Mouse (Mus musculus) embryonic facial prominence, embryonic 14.5 days (tissue): ENCODE results near the gene Nsd2. TPM values are rescaled to one million over a fixed set of nuclear protein-coding genes. Genes with fewer than 3 reads are reported as not detected.

Source experiments
- ATAC-seq: fragments of 200-750 bp; cut with Nextera tagmentation; 2 replicates; pipeline ENCODE4 v1.8.0; 2017; ENCODE audit warnings: low read depth, moderate number of reproducible peaks, moderate TSS enrichment
- DNase-seq: peaks from one replicate; pipeline ENCODE4 v3.0.0-alpha.2; 2015; ENCODE audit warnings: low spot score
- H3K27ac ChIP-seq: fragments of 300-500 bp; sonication (generic); replicated peaks from 2 replicates; pipeline ENCODE4 v1.5.1; 2014; ENCODE audit warnings: low read depth, mild to moderate bottlenecking, low read length, moderate library complexity
- H3K27me3 ChIP-seq: fragments of 300-500 bp; sonication (generic); replicated peaks from 2 replicates; pipeline ENCODE4 v1.6.1; 2014; ENCODE audit warnings: low read length; ENCODE audit not compliant: control insufficient read depth, insufficient read depth
- H3K36me3 ChIP-seq: fragments of 300-500 bp; sonication (generic); 2 replicates; pipeline ENCODE4 v1.6.1; 2014; ENCODE audit warnings: low read length, mixed read lengths; ENCODE audit not compliant: control insufficient read depth, insufficient read depth
- H3K4me1 ChIP-seq: fragments of 300-500 bp; sonication (generic); 2 replicates; pipeline ENCODE4 v1.6.1; 2014; ENCODE audit warnings: antibody characterized with exemption, low read length; ENCODE audit not compliant: control insufficient read depth, insufficient read depth
- H3K4me2 ChIP-seq: fragments of 300-500 bp; sonication (generic); 2 replicates; pipeline ENCODE4 v1.6.1; 2014; ENCODE audit warnings: low read depth, mild to moderate bottlenecking, low read length, moderate library complexity, mixed read lengths
- H3K4me3 ChIP-seq: fragments of 300-500 bp; sonication (generic); 2 replicates; pipeline ENCODE4 v1.5.1; 2014; ENCODE audit warnings: low read depth, mild to moderate bottlenecking, low read length
- H3K9ac ChIP-seq: fragments of 300-500 bp; sonication (generic); 2 replicates; pipeline ENCODE4 v1.6.1; 2014; ENCODE audit warnings: low read depth, mild to moderate bottlenecking, low read length, moderate library complexity, mixed read lengths
- H3K9me3 ChIP-seq: fragments of 300-500 bp; sonication (generic); 2 replicates; pipeline ENCODE4 v1.6.1; 2016; ENCODE audit warnings: low read length; ENCODE audit not compliant: control insufficient read depth
- WGBS: fragments of 180-500 bp; shearing (Covaris S2); extraction: QIAGEN DNeasy Blood & Tissue Kit; methylation state at CpG from one replicate; pipeline ENCODE4 v1.1.7; 2014; 5-methylcytosine and 5-hydroxymethylcytosine counted together
- polyA plus RNA-seq: library from polyadenylated mRNA; unstranded; fragments of >200 nt; fragmentation: Nextera tagmentation; extraction: Ambion mirVana; gene quantifications from 2 replicates; pipeline ENCODE4 v1.2.1, GENCODE M21; 2014

Gene Nsd2
- polyA plus RNA-seq, 1 experiment from 2014 or later = 40.4 TPM

DNA sequence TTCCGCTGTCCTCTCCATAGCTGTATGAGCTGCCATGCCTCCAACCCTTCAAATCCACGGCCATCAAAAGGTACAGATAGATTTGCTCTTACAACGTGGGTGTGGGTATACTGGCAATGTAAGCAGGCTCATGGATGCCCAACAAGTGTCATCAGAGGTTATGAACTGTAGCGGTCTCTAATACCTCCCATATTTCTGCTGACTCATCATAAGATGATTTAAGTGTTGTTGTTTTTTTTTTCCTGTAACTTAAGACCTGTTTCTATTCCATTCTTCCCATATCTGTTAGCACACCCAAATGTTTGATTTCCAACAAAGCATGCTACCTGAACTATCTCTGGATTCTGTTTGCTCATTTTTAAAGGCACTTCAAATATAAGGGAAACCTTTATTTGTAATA, 60.6 kb downstream of the Nsd2 start:
- Histone ChIP-seq H3K27ac (no peak overlapping the region), H3K4me2 (no peak overlapping the region), H3K4me3 (no peak overlapping the region), H3K27me3 (no peaks in the 10 kb centered on the region), H3K36me3 (peaks cover 89% of the 10 kb centered on the region), H3K9me3 (no peaks in the 10 kb centered on the region), H3K9ac (no peak overlapping the region), H3K4me1 (no peaks in the 10 kb centered on the region)
- DNase-seq (no peak), ATAC-seq (no peak)
- WGBS = 90% methylated on average over 4 of the region's 4 CpGs

DNA sequence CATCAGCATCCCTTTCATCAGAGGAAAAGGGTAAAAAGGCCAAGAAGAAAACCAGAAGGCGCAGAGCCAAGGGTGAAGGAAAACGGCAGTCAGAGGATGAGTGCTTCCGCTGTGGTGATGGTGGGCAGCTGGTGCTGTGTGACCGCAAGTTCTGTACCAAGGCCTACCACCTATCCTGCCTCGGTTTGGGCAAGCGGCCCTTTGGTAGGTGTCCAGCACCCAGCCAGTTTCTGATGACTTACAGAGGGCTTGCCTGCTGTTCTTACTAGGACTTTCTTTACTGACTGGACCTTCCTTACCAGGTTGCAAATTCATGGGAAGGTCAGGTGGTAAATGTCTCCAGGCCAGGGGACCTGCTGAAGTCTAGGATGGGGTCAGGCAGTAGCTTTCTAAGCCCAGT, 72.9 kb downstream of the Nsd2 start:
- 94% methylated on average over 6 of the region's 6 CpGs for WGBS

DNA sequence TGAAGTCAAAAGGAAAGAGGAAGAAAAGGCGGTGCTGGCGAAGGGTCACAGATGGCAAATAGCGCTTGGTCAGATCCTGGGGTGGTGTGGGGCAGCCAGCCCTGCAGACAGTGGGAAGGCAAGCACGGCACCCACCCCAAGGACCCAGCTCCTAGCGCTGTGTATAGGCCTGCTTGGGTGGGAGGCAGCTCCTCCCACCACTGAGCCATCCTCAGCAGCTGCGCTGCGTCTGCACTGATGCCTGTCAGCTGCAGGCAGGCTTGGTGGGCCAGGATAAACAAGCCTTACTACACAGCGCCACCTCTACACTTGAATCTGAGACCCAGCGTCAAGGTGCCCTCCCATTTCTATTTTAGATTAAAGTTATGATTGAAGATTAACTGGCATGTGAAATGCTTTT, 74.6 kb downstream of the Nsd2 start:
- WGBS = 87% methylated on average over 9 of the region's 9 CpGs
- DNase-seq (no peak), ATAC-seq (no peak)
- H3K4me2 ChIP-seq = no peak overlapping the region
- no peaks in the 10 kb centered on the region for H3K9me3 ChIP-seq
- H3K9ac ChIP-seq = no peak overlapping the region
- no peak overlapping the region for H3K27ac ChIP-seq
- H3K36me3 ChIP-seq = peaks cover 100% of the 10 kb centered on the region
- H3K4me1 ChIP-seq = no peaks in the 10 kb centered on the region
- H3K27me3 ChIP-seq = no peaks in the 10 kb centered on the region
- no peak overlapping the region for H3K4me3 ChIP-seq

More for the DNA sequence above, 72.9 kb downstream of the Nsd2 start:
- Histone ChIP-seq H3K4me2 (no peak overlapping the region), H3K9ac (no peak overlapping the region), H3K36me3 (peaks cover 98% of the 10 kb centered on the region), H3K4me1 (no peaks in the 10 kb centered on the region), H3K4me3 (no peak overlapping the region), H3K27ac (no peak overlapping the region), H3K9me3 (no peaks in the 10 kb centered on the region), H3K27me3 (no peaks in the 10 kb centered on the region)
- no peak for ATAC-seq
- no peak for DNase-seq

DNA sequence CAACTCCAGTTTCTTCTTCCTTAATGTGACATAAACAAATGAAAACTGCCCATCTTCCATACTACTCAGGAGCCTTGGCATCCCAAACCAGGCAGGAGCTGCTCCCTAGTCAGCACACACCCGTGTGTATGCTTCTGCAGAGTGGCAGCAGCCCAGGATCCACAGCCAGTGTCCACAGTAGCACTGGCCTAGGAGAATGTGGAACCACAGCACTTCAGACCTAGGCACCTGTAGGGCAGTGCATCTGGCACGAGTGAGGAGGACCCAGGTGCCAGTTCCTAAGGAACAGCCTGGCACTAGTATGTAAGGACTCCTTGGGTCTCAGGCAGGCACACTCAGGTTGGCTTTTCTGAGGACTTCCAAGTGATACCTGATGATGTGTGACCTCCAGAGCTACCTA, 76.6 kb downstream of the Nsd2 start:
- Histone ChIP-seq H3K4me3 (no peak overlapping the region), H3K4me2 (no peak overlapping the region), H3K36me3 (peaks cover 100% of the 10 kb centered on the region), H3K4me1 (no peaks in the 10 kb centered on the region), H3K9ac (no peak overlapping the region), H3K27ac (no peak overlapping the region), H3K27me3 (no peaks in the 10 kb centered on the region), H3K9me3 (no peaks in the 10 kb centered on the region)
- 81% methylated on average over 2 of the region's 2 CpGs for WGBS
- no peak for DNase-seq
- ATAC-seq = no peak

GRCm38 (mm10) chr5:33898671-33899070, 78.1 kb downstream of the Nsd2 start:
- ATAC-seq (no peak), DNase-seq (no peak)
- Histone ChIP-seq H3K4me3 (no peak overlapping the region), H3K9me3 (no peaks in the 10 kb centered on the region), H3K27me3 (no peaks in the 10 kb centered on the region), H3K9ac (no peak overlapping the region), H3K36me3 (peaks cover 95% of the 10 kb centered on the region), H3K27ac (no peak overlapping the region), H3K4me2 (no peak overlapping the region), H3K4me1 (no peaks in the 10 kb centered on the region)
- 85% methylated on average over 9 of the region's 9 CpGs for WGBS

- Histone ChIP-seq H3K27me3 (no peaks in the 10 kb centered on the region), H3K9me3 (no peaks in the 10 kb centered on the region), H3K4me1 (no peaks in the 10 kb centered on the region), H3K27ac (no peak overlapping the region), H3K4me2 (no peak overlapping the region), H3K9ac (no peak overlapping the region), H3K4me3 (no peak overlapping the region), H3K36me3 (peaks cover 90% of the 10 kb centered on the region)
- ATAC-seq = no peak
- WGBS = 88% methylated on average over 3 of the region's 3 CpGs
- DNase-seq = no peak
These were observed 78.7 kb downstream of the Nsd2 start for GRCm38 (mm10) chr5:33899245-33899644.

GRCm38 (mm10) chr5:33900101-33900500, 79.6 kb downstream of the Nsd2 start:
- DNase-seq (no peak), ATAC-seq (no peak)
- Histone ChIP-seq H3K9me3 (no peaks in the 10 kb centered on the region), H3K27ac (no peak overlapping the region), H3K36me3 (peaks cover 81% of the 10 kb centered on the region), H3K4me2 (no peak overlapping the region), H3K9ac (no peak overlapping the region), H3K27me3 (no peaks in the 10 kb centered on the region), H3K4me3 (no peak overlapping the region), H3K4me1 (no peaks in the 10 kb centered on the region)
- WGBS = 93% methylated on average over 3 of the region's 3 CpGs

- Histone ChIP-seq H3K9me3 (no peaks in the 10 kb centered on the region), H3K4me2 (no peak overlapping the region), H3K9ac (no peak overlapping the region), H3K27me3 (no peaks in the 10 kb centered on the region), H3K4me1 (no peaks in the 10 kb centered on the region), H3K36me3 (peaks cover 74% of the 10 kb centered on the region), H3K27ac (no peak overlapping the region), H3K4me3 (no peak overlapping the region)
- DNase-seq (no peak), ATAC-seq (no peak)
- 94% methylated on average over 9 of the region's 9 CpGs for WGBS
These were observed 80.3 kb downstream of the Nsd2 start for GRCm38 (mm10) chr5:33900701-33901263.

- H3K36me3 ChIP-seq = peaks cover 69% of the 10 kb centered on the region
- no peak overlapping the region for H3K4me2 ChIP-seq
- H3K27me3 ChIP-seq = no peaks in the 10 kb centered on the region
- H3K9ac ChIP-seq = no peak overlapping the region
- ATAC-seq = no peak
- H3K4me1 ChIP-seq = no peaks in the 10 kb centered on the region
- no peak for DNase-seq
- 87% methylated on average over 3 of the region's 3 CpGs for WGBS
- H3K4me3 ChIP-seq = no peak overlapping the region
- H3K9me3 ChIP-seq = no peaks in the 10 kb centered on the region
- no peak overlapping the region for H3K27ac ChIP-seq
These were observed 80.8 kb downstream of the Nsd2 start for GRCm38 (mm10) chr5:33901278-33901677.
